Mouse (Mus musculus) frontal cortex, postnatal 10 days (tissue): ENCODE data around the gene Zfp493.
"Not testable (repeated sequence)": the region's sequence is repeated elsewhere in the genome, so short reads cannot be mapped to it uniquely, and the experiment has no call there.

ENCODE experiments used
- DNase-seq, 2 experiments: peaks; one replicate each; pipeline ENCODE4 v3.0.0; 2022; ENCODE audit warnings: low spot score in 2 of 2, mixed read lengths in 1 of 2

Zfp493 gene

DNA sequence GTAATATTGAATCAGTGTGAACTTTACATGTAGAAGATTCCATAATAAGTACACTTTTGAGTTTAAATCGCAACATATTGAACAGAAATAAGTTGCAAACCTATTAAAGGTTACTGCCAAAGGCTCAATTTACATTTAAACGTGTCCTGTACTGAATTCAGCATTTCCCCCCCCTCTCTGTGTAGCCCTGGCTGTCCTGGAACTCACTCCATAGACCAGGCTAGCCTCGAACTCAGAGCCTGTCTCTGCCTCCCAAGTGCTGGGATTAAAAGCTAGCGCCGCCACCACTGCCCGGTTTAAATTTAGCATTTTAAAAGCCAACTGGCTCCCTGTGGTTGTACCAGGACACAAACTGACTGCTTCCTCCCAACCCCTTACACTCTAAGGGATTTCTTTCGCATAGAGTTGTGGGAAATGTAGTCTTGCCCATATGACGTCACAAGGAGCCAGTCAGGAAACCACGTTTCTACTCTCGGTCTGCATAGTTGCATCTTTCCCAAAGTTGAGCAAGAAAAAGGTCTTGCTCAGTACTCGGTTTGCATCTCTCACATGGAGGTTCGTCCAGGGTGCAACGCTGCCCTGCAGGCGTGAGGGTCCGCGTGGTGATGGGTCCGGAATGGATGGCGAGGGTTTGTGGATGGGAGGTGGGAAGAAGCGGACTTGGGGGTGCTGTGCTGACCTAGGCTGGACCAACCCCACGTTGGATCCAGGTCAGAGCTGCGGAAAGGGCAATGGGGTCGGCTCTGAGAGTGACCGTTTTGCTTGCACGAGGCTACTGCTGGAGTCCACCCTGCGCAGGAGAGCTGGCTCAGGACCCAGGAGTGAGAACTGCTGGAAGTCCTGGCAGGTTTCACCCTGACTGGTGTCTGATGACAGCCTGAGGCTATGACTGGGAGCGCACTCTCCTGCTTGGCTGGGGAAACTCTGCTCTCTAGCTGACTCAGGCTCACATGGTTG is at the start of gene Zfp493:
Gene Zfp493 (plus strand): TSS at position 429 of the 957 bp plus-strand sequence.
- peak; percentile 26 to 55 for DNase-seq

DNA sequence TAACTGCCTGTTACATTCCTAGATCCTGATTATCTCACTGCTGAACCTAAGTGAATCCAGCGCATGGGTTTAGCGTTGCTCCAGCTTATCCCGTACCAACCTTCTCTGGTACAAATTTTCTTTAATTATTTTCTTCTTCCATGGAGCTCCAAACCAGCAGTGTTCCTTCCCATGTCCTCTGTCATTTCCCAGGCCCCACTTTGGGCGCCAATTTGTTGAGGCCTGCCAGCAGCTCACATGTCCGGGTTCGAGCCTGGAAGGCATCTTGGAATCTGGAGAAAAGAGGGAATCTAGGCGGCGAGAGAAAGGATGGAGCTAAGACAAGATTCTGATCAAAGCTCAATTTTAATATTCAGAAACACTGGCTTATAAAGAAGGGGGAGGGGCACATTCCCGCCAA is 45.1 kb upstream of the Zfp493 start:
- DNase-seq = not testable (repeated sequence)

- DNase-seq = no peak
Measured at GRCm38 (mm10) chr13:67742941-67743340, 36.6 kb upstream of the Zfp493 start.

DNA sequence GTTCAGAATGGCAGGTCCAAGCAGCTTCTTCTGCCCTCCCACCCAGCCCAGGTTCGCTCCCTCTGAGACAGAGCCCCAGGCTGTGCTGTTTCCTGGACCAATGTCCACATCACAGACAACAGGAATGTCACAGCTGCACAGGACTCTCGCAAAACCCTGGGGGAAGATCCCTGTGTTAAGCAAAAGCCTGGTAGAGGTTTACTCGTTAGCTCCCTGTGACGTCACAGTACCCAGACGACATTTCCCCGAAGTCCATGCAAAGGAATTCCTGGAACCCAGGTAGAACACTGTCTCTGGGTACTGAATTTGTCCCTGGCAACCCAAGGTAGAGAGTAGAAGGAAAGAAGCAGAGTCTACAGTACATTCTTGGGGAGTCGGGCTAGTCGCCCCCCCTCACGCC is 35.6 kb upstream of the Zfp493 start:
- DNase-seq = no peak

DNA sequence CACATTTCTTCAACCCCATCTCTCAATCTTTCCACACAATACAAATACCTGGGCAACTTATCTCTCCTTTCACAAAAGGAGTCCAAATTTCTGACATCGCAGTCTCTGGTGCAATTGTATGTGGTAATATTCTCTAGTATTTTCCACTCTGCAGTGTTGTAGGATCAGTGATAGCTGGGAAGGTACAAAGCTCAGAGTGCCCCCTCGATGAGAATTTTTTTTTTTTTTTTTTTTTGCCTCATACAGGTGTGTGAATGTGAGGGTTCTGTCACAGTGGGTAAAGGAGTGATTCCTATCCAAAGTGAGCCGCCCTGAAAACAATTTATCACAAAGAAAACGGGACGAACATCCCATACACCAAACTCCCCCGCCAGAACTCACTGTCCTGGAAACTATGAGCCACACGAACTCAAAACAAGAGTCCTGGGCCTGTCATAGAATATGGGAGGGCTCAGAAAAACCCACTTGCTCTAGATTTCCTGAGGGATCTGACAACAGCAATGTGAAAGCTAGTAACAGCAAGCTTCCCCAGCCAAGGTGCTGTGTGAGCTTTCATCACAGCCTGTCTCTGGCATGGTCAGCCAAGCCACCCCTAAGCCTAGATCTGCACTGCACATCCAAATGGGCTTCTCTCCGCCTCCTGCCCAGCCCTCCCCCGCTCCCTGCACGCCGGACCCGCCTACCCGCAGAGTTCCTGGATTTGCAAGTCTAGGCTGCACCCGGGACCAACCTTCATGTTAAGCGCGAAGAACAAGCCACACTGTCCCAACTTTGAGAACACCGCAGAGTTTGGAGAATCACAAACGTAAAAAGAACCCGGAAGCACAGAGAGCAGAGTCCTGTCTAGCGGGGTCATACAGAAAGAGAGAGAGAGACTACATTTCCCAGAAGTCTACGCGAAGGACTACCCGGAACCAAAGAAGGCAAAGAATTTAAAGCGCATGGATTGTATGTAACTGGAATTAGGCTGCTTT is 24.9 kb upstream of the Zfp493 start, which contains the start of gene Zfp85:
Gene Zfp85 (minus strand): TSS at position 896 of the 974 bp plus-strand sequence.
- peak; percentile 21 to 59 for DNase-seq

DNA sequence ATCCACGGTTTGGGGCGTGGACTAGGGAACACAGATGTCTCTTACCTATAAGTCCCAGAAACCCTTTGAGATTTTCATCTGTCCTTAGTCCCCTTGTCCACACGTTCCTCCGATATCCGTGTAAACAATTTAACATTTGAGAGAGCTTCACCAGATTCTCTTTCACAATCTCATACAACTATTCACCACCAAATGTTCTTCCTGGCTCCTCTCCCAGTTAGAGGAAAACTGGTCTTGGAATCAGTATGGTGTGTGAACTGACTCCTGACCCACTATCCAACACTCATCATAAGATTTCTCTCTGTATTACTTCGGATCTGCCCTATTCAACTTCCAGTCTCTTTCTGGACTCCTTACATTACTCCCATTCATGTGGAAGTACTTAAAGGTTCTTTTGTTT is 23.7 kb upstream of the Zfp493 start:
- no peak for DNase-seq

DNA sequence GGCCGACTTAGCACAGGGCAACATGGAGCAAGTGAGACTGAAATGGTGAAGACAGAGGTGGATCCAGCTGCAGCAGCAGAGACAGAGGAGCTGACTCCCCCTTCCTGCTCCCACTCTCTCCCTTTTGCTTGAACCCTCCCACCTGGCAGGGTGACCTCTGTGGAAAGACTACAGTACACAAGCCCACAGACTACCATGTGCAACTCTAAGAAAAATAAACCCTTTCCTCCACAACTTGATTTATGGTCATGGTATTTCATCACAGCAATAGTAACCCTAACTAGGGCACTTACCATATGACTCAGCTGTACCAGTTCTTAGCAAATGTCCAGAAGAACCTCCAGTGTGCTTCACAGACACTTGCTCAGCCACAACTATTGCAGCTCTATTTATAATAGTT is 19.5 kb upstream of the Zfp493 start:
- no peak for DNase-seq

GRCm38 (mm10) chr13:67763031-67763768 is 16.3 kb upstream of the Zfp493 start:
- DNase-seq = no peak

DNA sequence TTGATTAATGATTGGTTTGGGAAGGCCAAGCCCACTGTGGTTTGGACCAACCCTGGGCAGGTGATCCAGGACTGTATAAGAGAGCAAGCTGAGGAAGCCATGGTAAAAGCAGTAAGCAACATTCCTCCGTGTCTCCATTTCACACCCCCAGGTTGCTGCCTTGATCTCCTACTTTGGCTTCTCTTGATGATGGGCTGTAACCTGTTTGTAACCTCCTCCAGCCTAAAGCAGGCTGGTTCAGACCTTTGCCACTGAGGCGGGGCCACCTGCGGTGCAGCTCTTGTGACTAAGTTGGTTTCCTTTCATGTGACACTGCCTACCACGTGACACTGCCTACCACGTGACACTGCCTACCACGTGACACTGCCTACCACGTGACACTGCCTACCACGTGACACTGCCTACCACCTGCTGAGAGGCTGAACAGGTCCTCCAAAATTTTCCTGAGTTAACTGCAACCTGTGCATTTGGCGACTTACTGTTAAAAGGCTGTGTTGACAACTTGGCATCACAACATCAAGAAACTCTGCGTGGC is 12.5 kb downstream of the Zfp493 start:
- DNase-seq = no peak

DNA sequence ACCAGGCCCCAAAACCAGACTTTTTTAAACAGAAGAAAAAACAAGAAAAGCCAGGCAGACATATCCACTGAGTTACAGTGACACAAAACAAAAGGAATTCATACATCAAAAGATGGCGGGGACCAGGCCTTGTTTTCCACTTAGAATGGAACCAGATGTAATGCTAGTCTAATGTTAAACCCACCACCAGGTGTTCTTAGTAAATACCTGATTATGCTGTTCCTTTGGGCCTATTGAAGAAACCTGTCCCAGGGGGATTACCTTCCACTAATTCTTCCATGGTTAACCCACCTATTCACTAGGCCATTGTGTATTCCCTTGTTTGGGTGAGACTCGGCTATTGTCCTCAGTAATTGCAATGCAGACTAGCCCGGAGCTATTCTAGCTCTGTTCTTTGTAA is 19.1 kb downstream of the Zfp493 start:
- no peak for DNase-seq

GRCm38 (mm10) chr13:67799151-67799550 is 19.7 kb downstream of the Zfp493 start:
- not testable (repeated sequence) for DNase-seq

- DNase-seq = no peak
Measured at GRCm38 (mm10) chr13:67811651-67812210, 32.2 kb downstream of the Zfp493 start.

GRCm38 (mm10) chr13:67812961-67813709 is 33.6 kb downstream of the Zfp493 start:
- no peak for DNase-seq

GRCm38 (mm10) chr13:67813710-67814660 is 34.5 kb downstream of the Zfp493 start, which contains the start of gene Zfp273:
TSS of gene Zfp273 (plus strand) at chr13:67813740.
- DNase-seq = peak; percentile 54 to 70

DNA sequence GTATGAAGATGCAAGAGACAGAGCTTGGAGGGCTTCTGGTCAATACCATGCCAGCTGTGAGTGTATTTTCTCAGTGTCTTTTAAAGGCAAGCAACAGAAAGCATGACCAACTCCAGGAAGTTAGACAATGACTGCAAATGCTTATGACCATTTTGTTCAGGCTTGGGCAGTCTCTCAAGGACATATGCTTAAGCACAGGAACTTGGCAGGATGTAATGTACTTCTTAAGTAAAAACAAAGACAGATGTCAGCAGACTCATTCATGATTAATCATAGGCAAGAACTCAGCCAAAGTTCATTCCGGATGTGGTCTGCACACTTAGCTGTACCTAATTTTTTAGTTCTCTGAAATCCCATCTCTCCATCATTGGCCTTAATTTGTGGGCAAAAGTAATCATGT is 39.1 kb downstream of the Zfp493 start:
- no peak for DNase-seq

- DNase-seq = peak; percentile 34 to 55
Measured at GRCm38 (mm10) chr13:67830911-67831336, 51.4 kb downstream of the Zfp493 start, which contains the start of gene Gm10037. TSS of gene Gm10037 (plus strand) at chr13:67831106.

DNA sequence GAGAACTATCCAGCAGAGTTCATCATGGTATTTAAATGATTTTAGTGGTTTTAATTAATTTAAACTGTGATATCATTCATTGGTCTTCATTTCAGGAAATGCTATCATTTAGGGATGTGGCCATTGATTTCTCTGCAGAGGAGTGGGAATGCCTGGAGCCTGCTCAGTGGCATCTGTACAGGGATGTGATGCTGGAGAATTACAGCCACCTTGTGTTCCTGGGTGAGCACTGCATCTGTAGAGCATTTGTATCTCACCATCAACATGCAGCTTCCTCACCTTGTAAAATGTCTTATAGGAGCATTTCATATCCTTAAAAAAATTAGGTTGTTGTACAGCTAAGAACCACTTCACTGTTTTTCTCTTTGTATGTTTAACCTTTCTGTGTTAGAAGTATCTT is 53.6 kb downstream of the Zfp493 start:
- not testable (repeated sequence) for DNase-seq
